Mouse (Mus musculus): ENCODE results near the gene Zfx.

Zfx gene

GRCm38 (mm10) chrX:94061246-94061645, 62.3 kb downstream of the Zfx start:
- DNase-seq (ENCODE audit: low spot score in 2 of 2): peak in 1 of 2 experiments; percentile 5

- DNase-seq (ENCODE audit: low spot score in 2 of 2): no peak
Measured at GRCm38 (mm10) chrX:94060751-94061150, 62.8 kb downstream of the Zfx start.

GRCm38 (mm10) chrX:94058748-94059147, 64.8 kb downstream of the Zfx start:
- no peak for DNase-seq (ENCODE audit: low spot score in 2 of 2)

GRCm38 (mm10) chrX:94049048-94049447, 74.5 kb downstream of the Zfx start:
- no peak for DNase-seq (ENCODE audit: low spot score in 2 of 2)

GRCm38 (mm10) chrX:94048048-94048447, 75.5 kb downstream of the Zfx start:
- DNase-seq (ENCODE audit: low spot score in 2 of 2): no peak

GRCm38 (mm10) chrX:94047381-94047780, 76.1 kb downstream of the Zfx start:
- DNase-seq (ENCODE audit: low spot score in 2 of 2): no peak

GRCm38 (mm10) chrX:94032937-94033336, 90.6 kb downstream of the Zfx start:
- DNase-seq (ENCODE audit: low spot score in 2 of 2): peak in 1 of 2 experiments; percentile 38

GRCm38 (mm10) chrX:94030081-94030480, 93.4 kb downstream of the Zfx start:
- DNase-seq (ENCODE audit: low spot score in 2 of 2): no peak

All from frontal cortex, postnatal 10 days (tissue).